Mouse (Mus musculus): ENCODE data around the gene Acap2. TPM values are rescaled to one million over a fixed set of nuclear protein-coding genes. Genes with fewer than 3 reads are reported as not detected.

Acap2 gene
- polyA plus RNA-seq, 1 experiment = 56.7 TPM

DNA sequence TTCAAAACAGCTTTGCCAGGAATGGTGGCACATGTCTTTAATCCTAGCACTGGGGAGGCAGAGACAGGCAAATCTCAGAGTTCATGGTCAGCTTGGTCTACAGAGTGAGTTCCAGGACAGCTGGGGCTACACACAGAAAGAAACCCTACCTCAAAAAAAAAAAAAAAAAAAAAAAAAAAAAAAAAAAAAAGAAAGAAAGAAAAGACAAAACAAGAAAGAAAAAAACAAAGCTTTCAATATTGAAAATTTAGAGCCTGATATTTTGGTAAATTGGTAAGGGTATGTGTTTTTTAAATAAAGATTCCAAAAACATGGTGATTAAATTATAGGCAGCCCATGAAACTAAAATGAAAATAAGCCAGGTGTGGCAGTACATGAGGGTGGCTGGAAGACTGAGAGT, 29.6 kb downstream of the Acap2 start:
- DNase-seq (ENCODE audit: extremely low spot score in 1 of 2, low spot score in 1 of 2) = no peak

DNA sequence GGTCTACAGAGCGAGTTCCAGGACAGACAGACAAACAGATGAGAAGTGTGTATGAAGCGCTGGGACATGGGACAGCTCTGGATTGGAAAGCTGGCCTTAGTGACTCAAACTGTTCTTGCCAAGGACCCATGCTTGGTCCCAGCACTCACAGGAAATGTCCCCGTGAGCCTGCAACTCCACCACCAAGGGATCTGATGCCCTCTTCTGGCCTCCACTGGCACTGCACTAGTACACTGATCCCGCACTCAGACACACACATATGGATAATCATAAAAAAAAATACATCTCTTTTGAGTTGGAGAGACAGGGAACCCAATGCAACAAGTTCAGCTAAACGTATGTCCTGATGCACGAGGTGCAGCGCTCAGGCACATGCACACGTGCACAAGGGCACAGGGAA, 30.7 kb downstream of the Acap2 start:
- DNase-seq (ENCODE audit: extremely low spot score in 1 of 2, low spot score in 1 of 2) = no peak

DNA sequence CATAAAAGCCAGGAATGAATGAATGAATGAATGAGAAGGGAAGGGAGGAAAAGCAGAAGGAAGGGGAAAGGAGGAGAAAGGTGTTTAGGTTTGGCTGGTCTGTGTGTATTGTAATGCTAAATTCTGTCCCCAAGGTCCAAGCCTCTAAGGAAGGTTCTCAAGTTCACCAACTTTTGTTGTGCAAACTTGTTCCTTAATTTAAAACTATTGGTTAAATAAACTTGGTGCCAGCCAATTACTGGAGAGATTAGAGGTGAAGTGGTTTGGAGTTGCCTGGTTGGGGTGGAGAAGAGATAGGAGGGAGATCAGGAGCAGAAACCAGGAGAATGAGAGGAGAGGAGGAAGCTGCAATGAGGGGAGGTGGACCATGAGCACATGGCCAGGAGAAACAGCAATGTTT, 31.4 kb downstream of the Acap2 start:
- DNase-seq (ENCODE audit: extremely low spot score in 1 of 2, low spot score in 1 of 2) = no peak

DNA sequence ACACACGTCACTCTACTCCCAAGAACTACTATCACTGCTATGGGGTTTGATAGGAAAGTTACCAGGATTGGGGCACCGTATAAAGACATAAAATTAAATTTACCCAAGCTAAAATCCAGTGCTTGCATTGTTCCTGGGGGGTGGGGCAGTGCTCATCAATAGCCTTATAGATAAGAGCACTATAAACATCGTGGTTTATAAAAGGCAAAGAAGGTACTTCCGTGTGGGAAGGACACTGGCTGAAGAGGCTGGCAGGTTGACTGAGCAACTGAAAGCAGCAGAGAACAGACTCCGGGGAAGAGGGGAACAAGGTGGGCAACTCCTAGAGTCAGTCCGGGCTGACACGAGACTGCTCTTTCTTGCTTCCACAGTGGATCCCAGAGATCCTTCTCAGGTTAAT, 33.1 kb downstream of the Acap2 start:
- DNase-seq (ENCODE audit: extremely low spot score in 1 of 2, low spot score in 1 of 2) = no peak

DNA sequence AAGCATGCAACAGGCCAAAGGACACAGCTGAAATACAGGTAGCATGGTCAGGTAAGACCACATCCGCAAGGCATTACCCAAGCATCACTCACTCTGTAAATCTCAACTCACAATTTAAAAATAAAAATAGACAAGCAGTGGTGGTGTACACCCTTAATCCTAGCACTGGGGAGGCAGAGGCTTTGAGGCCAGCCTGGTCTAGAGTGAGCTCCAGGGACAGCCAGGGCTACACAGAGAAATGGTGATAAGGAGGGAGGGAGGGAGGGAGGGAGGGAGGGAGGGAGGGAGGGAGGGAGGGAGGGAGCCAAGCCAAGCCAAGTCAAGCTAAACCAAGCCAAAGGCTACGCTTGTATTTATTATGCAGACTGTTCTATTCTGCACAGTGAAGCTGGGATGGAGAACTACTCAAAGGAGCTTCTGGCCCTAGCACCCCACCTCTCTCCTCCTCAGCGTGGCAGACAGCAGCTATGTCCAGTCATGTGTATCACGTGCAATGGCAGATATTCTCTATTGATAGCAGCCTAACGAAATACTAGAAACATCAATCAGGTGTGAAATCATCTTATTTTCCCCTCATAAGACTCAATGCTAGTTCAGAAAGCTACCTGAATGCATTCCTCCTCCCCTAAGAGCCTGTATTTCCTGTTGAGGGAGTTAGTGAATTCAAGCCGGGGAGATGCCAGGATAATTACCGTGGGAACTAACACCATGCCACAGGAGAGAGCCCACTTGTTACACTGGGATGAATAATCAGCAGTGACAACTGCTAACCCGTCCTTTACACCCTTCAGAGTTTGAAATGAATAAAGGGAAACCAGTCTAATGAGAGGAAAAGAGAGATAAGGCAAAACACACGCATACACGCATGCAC, 33.8 kb downstream of the Acap2 start:
- DNase-seq (ENCODE audit: extremely low spot score in 1 of 2, low spot score in 1 of 2) = no peak

DNA sequence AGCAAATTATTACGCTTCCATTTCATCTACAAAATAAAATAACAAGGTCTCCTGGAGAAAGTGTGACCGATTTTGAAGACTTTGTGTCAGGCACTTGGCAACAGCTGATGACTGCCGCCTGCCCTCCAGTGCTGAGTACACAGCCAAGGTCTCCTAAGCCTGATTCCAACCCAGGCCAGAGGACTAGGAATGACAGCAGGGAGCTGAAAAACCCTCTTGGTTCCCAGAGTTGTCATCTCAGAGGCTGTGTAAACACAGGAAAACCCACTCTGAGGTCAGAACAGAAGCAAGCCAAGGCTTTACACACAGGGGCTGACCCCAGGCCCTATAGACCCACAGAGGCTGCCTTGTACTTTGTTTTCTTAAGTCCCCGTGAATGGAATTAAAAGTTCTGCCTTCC, 35.1 kb downstream of the Acap2 start:
- DNase-seq (ENCODE audit: extremely low spot score in 1 of 2, low spot score in 1 of 2) = no peak

DNA sequence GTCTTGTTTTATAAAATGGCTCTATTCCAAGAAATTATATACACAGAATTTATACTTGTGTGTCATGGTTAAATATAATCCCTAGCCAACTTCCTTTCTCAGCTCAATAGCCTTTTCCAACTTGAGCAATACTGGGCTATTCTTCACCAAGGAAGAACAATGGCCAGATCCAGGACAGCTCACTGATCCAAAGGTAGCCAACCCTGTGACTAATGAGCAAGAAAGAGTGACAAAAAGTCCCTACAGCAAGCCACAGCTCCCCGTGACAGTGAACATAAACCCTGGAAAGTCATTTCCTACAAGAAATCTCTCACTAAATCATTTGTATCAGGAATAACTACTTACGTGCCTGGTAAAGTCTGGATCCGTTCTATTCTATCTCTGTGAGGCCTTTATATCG, 35.6 kb downstream of the Acap2 start:
- DNase-seq (ENCODE audit: extremely low spot score in 1 of 2, low spot score in 1 of 2) = no peak

DNA sequence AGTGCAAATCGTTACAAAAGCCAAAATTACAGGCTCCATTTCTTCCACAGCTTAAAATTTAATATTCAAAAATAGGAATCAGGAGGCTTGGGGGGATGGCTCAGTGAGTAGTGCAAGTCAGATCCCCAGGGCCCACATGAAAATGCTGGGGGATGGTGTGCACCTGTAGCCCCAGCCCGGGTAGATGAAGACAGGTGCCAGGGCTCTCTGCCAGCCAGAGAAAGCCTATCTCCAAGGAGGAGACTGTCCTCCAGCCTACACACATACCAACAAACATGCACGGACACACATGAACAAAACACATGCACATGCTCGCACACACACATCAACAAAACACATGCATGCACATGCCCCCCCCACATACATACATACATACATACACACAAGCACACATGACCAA, 36.9 kb downstream of the Acap2 start:
- DNase-seq (ENCODE audit: extremely low spot score in 1 of 2, low spot score in 1 of 2) = no peak

DNA sequence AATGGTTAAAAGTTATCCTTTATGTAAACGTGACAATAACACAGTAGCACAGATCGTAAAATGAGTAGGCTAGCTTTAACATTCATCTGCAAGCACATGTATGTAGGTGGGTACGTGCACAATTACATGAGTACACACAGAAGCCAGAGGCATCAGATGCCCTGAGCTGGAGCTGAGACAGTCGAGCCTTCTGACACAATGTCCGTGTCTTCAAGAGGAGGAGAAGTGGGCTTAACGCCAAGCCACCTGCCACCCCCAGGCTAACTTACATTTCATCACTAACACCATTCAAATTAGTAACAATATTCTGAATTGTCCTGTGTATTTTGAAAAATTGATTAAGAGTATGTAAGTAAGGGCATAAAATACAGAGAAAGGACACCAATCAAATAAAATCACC, 40.6 kb downstream of the Acap2 start:
- DNase-seq (ENCODE audit: extremely low spot score in 1 of 2, low spot score in 1 of 2) = no peak

DNA sequence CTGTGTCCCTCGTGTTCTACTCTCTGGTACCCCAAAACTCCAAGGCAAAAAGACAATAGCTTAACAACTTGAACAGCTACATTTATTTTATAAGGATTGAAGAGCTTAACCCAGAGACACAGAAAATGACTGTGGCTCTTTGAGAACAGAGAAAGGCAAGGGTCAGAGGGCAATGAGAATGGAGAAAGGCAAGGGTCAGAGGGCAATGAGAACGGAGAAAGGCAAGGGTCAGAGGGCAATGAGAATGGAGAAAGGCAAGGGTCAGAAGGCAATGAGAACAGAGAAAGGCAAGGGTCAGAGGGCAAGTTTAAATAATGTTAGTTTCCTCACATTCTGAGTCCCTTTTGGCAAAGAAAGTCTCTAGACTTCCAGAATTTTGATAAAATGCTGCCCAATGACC, 41.6 kb downstream of the Acap2 start:
- no peak for DNase-seq (ENCODE audit: extremely low spot score in 1 of 2, low spot score in 1 of 2)

DNA sequence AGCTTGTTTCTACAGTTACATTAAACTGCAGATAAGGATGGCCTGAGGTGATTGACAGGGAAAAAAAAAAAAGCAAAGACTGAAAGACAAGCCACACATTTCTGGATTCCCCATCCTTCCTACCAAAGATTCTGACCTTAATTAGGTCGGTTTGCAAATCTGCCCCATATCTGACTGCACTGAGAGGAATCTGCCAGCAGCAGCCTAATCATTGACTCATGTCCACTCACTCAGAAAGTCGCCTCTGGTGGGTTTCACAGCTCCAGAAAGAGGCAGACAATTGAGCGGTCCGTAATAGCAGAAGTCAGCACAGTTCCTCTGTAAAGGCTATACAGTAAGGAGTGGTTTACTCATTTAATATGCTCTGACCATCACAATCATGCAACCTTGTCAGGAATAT, 51.2 kb downstream of the Acap2 start:
- no peak for DNase-seq (ENCODE audit: extremely low spot score in 1 of 2, low spot score in 1 of 2)

DNA sequence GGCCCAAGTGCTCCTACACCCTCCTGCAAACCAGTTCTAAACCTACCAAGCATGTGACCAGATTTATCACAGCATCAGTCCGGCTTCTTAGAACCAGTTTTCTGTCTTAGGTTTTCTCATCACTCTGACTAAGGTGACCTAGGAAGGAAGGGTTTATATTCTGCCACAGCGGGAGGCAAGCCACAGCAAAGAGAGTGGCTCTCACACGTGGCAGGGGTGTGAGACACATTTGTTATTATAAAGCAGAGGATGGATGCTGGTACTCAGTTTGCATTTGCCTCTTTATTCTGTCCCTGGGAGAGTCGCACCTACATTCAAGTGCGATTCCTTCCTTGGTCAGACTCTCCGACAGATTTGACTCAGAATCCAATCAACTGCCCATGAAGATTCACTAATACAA, 52.2 kb downstream of the Acap2 start:
- DNase-seq (ENCODE audit: extremely low spot score in 1 of 2, low spot score in 1 of 2) = no peak

DNA sequence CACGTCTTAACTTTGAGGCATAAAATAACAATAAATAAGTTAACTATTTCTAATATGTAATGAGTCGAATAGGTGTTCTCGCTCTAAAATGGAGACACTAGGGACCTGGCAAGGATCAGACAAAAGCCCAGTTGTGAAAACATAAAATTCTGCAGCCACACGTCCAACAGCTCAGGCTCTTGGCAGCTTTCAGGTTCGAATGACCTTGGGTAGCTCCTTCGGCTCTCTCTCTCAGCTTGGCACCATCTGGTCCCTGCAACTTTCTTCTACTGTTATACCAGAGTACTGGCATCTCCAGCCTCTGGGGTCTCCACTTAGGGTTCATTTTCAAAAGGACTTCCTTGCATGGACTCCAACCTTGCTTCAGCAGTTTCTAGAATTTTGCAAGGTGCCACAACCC, 53.3 kb downstream of the Acap2 start:
- DNase-seq (ENCODE audit: extremely low spot score in 1 of 2, low spot score in 1 of 2) = no peak

DNA sequence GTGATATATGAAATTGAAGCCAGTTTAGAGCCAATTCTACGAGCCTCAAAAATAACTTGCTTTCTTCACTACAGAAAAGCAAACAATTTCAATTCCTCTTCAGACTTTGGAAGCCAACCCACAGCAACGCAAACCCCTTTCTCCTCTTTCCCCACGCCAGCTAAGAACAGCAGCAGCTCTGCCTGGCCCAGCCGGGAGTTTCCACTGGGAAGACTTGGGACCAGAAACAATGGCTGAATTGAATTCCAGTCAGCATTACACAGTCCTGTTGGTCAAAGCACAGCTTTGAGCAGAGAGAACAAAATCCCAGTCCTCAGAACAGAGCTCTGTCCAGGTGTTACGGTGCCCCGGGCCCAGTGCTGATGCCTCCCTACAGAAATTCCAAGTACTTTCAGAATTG, 59.1 kb downstream of the Acap2 start:
- no peak for DNase-seq (ENCODE audit: extremely low spot score in 1 of 2, low spot score in 1 of 2)

DNA sequence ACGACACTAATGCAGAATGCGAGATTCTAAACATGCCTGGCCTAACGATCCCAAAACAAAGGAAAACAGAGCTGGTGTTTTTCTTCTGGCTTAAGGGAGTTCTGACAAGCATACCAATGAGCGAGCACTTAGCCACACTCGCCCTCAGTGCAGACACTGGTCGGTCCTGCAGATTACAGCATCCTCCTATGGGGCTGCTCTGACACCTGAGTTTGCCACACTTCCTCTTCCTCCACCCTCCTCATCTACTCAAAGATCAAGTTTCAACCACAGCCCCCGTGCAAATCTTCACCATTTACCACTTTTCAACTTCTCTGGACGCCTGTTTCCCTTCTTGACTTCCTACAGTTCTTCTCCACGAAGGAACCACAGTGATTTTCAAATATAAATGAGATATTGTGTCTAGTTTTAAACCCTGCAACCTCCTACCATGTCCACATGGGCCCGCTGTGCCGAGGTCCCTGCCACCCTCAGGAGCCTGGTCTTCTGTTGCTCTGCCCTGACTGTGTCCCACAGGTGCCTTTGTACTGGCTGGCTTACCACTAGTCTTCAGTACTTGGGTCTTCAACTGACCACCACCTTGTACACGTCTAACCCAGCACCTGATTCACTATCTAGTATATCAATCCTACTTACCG, 64.3 kb downstream of the Acap2 start:
- DNase-seq (ENCODE audit: extremely low spot score in 1 of 2, low spot score in 1 of 2) = no peak

DNA sequence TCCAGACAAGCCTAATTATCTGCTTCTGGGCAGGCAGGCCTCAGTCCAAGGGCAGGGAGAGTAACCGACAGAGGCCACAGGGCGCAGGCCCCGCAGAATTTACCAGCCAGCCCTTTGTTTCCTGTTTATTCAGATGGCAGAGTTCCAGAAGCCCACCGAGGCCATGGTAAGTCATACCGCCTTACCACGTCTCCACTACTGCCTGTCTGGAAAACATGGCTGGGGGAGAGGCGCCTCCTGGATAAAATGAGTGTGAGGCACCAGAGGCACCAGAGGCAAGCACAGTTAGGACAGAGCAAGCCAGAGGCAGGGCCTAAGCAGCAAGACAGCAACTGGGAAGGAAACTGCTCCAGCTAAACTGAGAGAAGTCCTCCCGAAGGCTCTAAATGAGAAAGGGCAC, 65.5 kb downstream of the Acap2 start:
- DNase-seq (ENCODE audit: extremely low spot score in 1 of 2, low spot score in 1 of 2) = no peak

DNA sequence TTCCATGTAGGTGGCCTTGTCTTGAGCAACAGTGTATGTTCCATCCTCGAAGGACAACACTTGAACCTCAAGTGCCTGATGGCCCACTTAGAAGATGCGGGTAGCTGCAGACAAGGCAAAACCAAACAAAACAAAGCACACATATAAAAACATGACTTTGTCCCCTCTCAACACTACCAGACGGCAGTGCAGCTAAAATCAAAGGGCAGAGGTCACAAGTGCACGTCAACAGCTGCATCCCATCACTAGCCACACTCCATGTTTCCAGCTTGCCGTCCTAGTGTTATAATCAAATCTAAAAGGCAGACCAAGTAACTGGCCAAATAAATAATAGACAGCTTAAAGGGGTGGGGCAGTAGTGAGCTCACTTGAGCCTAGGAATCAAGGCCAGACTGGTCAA, 69.5 kb downstream of the Acap2 start:
- no peak for DNase-seq (ENCODE audit: extremely low spot score in 1 of 2, low spot score in 1 of 2)

DNA sequence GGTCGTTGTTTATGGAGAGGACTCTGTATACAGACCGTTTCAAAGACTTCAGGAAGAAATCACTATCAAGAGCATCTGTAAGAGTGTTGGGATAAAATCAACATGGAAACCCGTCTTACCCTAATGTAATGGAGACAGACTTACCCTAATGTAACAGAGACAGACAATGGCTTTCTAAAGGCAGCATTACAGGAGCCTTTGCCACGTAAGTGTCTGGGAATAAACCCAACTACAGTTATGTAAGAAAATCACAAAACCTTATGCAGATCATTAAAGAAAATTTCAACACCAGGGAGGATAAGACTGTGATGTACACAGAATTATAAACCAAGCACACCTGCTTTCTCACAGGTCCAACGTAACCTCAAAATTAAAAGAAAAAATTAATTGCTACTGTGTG, 72.9 kb downstream of the Acap2 start:
- DNase-seq (ENCODE audit: extremely low spot score in 1 of 2, low spot score in 1 of 2) = peak in 1 of 2 experiments; percentile 31

DNA sequence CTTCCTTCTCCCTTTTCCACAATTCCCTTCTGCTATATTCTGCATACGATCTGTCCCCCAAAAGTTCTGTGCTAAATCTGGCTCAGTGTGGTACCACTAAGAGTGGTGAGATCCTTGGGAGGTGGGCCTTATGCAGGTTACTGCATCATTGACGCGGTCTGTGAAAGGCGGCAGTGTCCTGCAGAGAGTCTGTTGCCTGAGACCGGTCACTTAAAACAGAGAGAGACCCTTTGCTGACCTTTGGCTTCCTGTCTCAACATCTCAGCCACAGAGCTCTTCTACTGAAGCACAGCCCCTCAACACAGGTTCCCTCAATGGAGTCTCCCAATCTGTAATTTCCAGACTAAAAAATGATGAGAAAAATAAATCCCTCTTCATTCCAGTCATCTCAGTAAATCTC, 76.1 kb downstream of the Acap2 start:
- DNase-seq (ENCODE audit: extremely low spot score in 1 of 2, low spot score in 1 of 2) = no peak

DNA sequence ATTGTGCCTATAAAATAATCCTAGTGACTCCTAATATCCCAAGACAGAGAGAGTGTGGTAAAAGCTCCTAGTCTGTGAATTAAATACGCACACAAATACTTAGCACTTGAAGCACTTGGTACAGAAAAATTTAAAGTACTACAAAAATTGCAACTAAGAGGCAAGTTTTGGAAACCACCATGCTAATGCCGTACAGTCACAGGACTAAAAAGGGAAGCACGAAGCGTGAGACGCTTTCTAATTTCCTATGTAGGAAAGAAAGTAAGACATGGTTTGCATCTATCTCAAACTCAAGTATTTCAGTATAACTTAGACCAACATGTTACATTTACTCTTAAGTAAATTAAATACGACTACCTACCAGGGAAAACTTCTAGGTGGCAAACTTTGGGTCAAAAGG, 79.4 kb downstream of the Acap2 start:
- DNase-seq (ENCODE audit: extremely low spot score in 1 of 2, low spot score in 1 of 2) = no peak

DNA sequence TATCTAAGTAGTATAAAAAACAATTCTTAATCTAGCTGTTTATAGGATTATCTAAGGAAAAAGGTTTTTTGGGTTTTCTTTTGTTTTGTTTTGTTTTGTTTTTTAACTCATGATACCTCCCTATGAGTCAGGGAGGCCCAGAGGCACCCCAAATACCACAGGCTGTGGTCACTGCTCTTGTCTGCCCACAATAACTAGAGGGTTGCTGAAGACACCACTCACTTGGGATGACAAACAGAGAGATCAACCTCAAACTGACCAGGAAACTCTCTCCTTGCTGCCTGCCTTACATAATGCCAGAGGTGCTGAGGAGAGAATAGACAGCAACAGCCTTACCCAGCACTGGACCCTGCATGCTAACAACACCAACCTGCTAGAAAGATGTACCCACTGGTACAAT, 87.4 kb downstream of the Acap2 start:
- DNase-seq (ENCODE audit: extremely low spot score in 1 of 2, low spot score in 1 of 2) = no peak

DNA sequence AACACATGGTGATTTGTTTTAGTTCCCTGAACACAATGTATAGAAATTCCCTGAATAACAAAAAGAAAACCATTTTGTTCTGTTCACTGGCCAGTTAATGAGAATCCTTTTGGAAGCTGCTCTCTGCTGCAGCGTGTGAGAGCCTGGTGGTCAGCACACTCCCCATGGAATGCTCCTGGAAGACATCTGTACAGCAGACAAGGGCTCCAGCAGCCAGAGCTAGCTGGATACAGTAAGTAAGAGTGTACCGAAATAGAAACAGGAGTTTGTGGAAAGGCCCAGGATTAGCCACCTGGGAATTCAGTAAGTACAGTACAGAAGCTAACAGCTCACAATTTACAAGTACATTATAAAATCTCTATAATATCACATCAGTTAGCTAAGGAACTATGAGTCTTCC, 99.7 kb downstream of the Acap2 start:
- no peak for DNase-seq (ENCODE audit: extremely low spot score in 1 of 2, low spot score in 1 of 2)

Measured in frontal cortex, adult 2 months (tissue).